Mouse (Mus musculus) G1E (cell line): ENCODE data around the gene Gamt.

ENCODE experiments used
- CTCF ChIP-seq: IDR thresholded peaks from 2 replicates; pipeline ENCODE4 v1.5.1; 2012; ENCODE audit warnings: low read depth, low read length, inconsistent platforms, mixed read lengths
- GATA1 ChIP-seq: IDR thresholded peaks from 2 replicates; pipeline ENCODE4 v1.6.1; 2012; ENCODE audit warnings: borderline replicate concordance, low read length, inconsistent platforms, mixed read lengths
- TAL1 ChIP-seq: conservative IDR thresholded peaks from 2 replicates; pipeline ENCODE4 v1.6.1; 2012; ENCODE audit warnings: low read depth, low read length, inconsistent platforms, mixed read lengths

DNA sequence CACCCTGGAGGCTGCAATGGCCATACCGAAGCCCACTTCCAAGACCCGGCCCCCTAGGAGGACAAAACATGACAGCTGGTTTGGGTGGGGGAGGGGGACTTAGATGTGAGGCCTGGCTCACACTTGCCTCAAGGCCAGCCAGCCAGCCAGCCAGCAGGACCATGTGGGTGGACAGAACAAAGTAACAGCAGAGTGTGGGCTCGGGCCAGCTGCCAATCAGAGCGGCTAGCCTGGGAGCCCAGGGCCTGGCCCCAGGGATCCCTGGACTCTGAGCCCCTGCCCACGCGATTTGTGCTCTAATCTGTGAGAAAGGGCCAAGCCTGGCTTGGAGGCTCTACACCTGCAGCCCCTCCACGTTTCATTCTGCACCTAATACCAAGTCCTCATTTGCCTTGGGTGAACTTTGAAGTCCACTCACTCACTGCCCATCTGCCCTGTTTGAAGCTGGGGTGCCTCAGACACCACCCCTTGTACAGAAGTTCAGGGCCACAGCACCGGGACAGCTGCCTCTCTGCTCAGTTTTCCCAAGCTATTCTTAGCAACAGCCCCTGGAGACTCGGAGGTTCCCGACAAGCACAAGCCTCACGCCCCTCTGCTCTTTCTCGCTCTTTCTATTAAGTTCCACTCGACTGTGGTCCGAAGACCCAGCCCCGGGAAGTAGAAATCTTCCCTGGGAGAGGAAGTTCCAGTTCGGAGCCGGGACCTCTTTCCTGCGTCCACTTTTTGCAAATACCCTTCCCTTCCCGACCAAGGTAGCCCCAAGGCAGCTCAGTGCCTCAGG is 761 bp downstream of the Gamt start:
- no peak for TF ChIP-seq CTCF
- no peak for TF ChIP-seq GATA1
- TF ChIP-seq TAL1 = no peak
